Mouse (Mus musculus) liver, postnatal 0 days (tissue): ENCODE data around the gene Macrod2. TPM values are rescaled to one million over a fixed set of nuclear protein-coding genes. Genes with fewer than 3 reads are reported as not detected.

Source experiments
- ATAC-seq: fragments of 200-750 bp; cut with Nextera tagmentation; 2 replicates; pipeline ENCODE4 v1.8.0; 2017; ENCODE audit warnings: mild to moderate bottlenecking, moderate library complexity
- DNase-seq: peaks from one replicate; pipeline ENCODE4 v3.0.0-alpha.2; 2016
- H3K27ac ChIP-seq: fragments of 300-500 bp; sonication (generic); 2 replicates; pipeline ENCODE4 v1.5.1; 2014; ENCODE audit warnings: antibody characterized with exemption, moderate library complexity, mild to moderate bottlenecking, low read depth
- H3K27me3 ChIP-seq: fragments of 300-500 bp; sonication (generic); 2 replicates; pipeline ENCODE4 v1.6.1; 2014; ENCODE audit warnings: low read length, control low read depth, mixed read lengths; ENCODE audit not compliant: insufficient read depth
- H3K36me3 ChIP-seq: fragments of 300-500 bp; sonication (generic); replicated peaks from 2 replicates; pipeline ENCODE4 v1.6.1; 2014; ENCODE audit warnings: mild to moderate bottlenecking, control low read depth, low read length, moderate library complexity, mixed read lengths; ENCODE audit not compliant: insufficient read depth
- H3K4me1 ChIP-seq: fragments of 300-500 bp; sonication (generic); 2 replicates; pipeline ENCODE4 v1.6.1; 2014; ENCODE audit warnings: antibody characterized with exemption, mild to moderate bottlenecking, control low read depth; ENCODE audit not compliant: insufficient read depth
- H3K4me2 ChIP-seq: fragments of 300-500 bp; sonication (generic); 2 replicates; pipeline ENCODE4 v1.6.1; 2014; ENCODE audit warnings: low read depth, mild to moderate bottlenecking, low read length, moderate library complexity, mixed read lengths
- H3K4me3 ChIP-seq: fragments of 300-500 bp; sonication (generic); 2 replicates; pipeline ENCODE4 v1.5.1; 2014; ENCODE audit warnings: low read depth, low read length
- H3K9ac ChIP-seq: fragments of 300-500 bp; sonication (generic); replicated peaks from 2 replicates; pipeline ENCODE4 v1.6.1; 2014; ENCODE audit warnings: mild to moderate bottlenecking, moderate library complexity
- H3K9me3 ChIP-seq: fragments of 300-500 bp; sonication (generic); 2 replicates; pipeline ENCODE4 v1.6.1; 2016; ENCODE audit warnings: mild to moderate bottlenecking, control low read depth, low read length, mixed read lengths
- CTCF ChIP-seq: sonication (generic); IDR thresholded peaks from 2 replicates; pipeline ENCODE4 v1.5.1; 2016; ENCODE audit warnings: antibody characterized with exemption, low read depth
- EP300 ChIP-seq: IDR thresholded peaks from 2 replicates; pipeline ENCODE4 v1.6.1; 2016; ENCODE audit warnings: antibody characterized with exemption, low read depth, mild to moderate bottlenecking
- WGBS: fragments of 180-500 bp; shearing (Covaris S2); extraction: QIAGEN DNeasy Blood & Tissue Kit; methylation state at CpG from one replicate; pipeline ENCODE4 v1.1.7; 2014; ENCODE audit not compliant: insufficient replicate concordance; 5-methylcytosine and 5-hydroxymethylcytosine counted together
- polyA plus RNA-seq: library from polyadenylated mRNA; unstranded; fragments of >200 nt; fragmentation: Nextera tagmentation; extraction: Ambion mirVana; gene quantifications from 2 replicates; pipeline ENCODE4 v1.2.1, GENCODE M21; 2015

Macrod2 gene
- polyA plus RNA-seq, 1 experiment from 2014 or later: 9.3 TPM

GRCm38 (mm10) chr2:141323956-141324460, 928.9 kb downstream of the Macrod2 start:
- WGBS: 81% methylated on average over 7 of the region's 7 CpGs
- TF ChIP-seq EP300 (no peak), CTCF (no peak)
- ATAC-seq (no peak), DNase-seq (no peak)
- Histone ChIP-seq H3K9me3 (no peaks in the 10 kb centered on the region), H3K27me3 (no peaks in the 10 kb centered on the region), H3K4me2 (no peak overlapping the region), H3K27ac (no peak overlapping the region), H3K9ac (no peak overlapping the region), H3K4me3 (no peak overlapping the region), H3K36me3 (no peaks in the 10 kb centered on the region), H3K4me1 (no peaks in the 10 kb centered on the region)

GRCm38 (mm10) chr2:141327296-141327695, 932.2 kb downstream of the Macrod2 start:
- H3K9ac ChIP-seq: no peak overlapping the region
- DNase-seq: no peak
- 46% methylated on average over 6 of the region's 6 CpGs for WGBS
- H3K9me3 ChIP-seq: no peaks in the 10 kb centered on the region
- H3K27me3 ChIP-seq: no peaks in the 10 kb centered on the region
- TF ChIP-seq CTCF: no peak
- no peak for TF ChIP-seq EP300
- H3K36me3 ChIP-seq: no peaks in the 10 kb centered on the region
- H3K27ac ChIP-seq: no peak overlapping the region
- no peak for ATAC-seq
- no peak overlapping the region for H3K4me2 ChIP-seq
- no peak overlapping the region for H3K4me3 ChIP-seq
- no peaks in the 10 kb centered on the region for H3K4me1 ChIP-seq

GRCm38 (mm10) chr2:141337708-141338107, 942.6 kb downstream of the Macrod2 start:
- H3K27me3 ChIP-seq: no peaks in the 10 kb centered on the region
- TF ChIP-seq CTCF (no peak), EP300 (0 out of 2 replicates have a peak, but pooled peaks have one; percentile 38)
- H3K9ac ChIP-seq: no peak overlapping the region
- H3K4me2 ChIP-seq: no peak overlapping the region
- H3K4me1 ChIP-seq: no peaks in the 10 kb centered on the region
- WGBS: 30% methylated on average over 3 of the region's 3 CpGs
- H3K4me3 ChIP-seq: no peak overlapping the region
- DNase-seq (no peak), ATAC-seq (peak; percentile 55; the same call in 1 of the 2 replicates)
- H3K9me3 ChIP-seq: no peaks in the 10 kb centered on the region
- no peak overlapping the region for H3K27ac ChIP-seq
- no peaks in the 10 kb centered on the region for H3K36me3 ChIP-seq

GRCm38 (mm10) chr2:141343988-141344535, 949.0 kb downstream of the Macrod2 start:
- no peaks in the 10 kb centered on the region for H3K27me3 ChIP-seq
- no peaks in the 10 kb centered on the region for H3K9me3 ChIP-seq
- no peak overlapping the region for H3K9ac ChIP-seq
- ATAC-seq: no peak
- H3K4me1 ChIP-seq: no peaks in the 10 kb centered on the region
- no peak overlapping the region for H3K27ac ChIP-seq
- WGBS: 66% methylated on average over 10 of the region's 10 CpGs
- no peak for TF ChIP-seq EP300
- no peak for TF ChIP-seq CTCF
- DNase-seq: no peak
- H3K36me3 ChIP-seq: no peaks in the 10 kb centered on the region
- H3K4me2 ChIP-seq: no peak overlapping the region
- no peak overlapping the region for H3K4me3 ChIP-seq

GRCm38 (mm10) chr2:141352623-141353022, 957.5 kb downstream of the Macrod2 start:
- ATAC-seq: no peak
- H3K36me3 ChIP-seq: no peaks in the 10 kb centered on the region
- no peaks in the 10 kb centered on the region for H3K27me3 ChIP-seq
- H3K4me1 ChIP-seq: no peaks in the 10 kb centered on the region
- no peak overlapping the region for H3K27ac ChIP-seq
- H3K4me2 ChIP-seq: no peak overlapping the region
- no peak overlapping the region for H3K4me3 ChIP-seq
- TF ChIP-seq CTCF (no peak), EP300 (no peak)
- H3K9me3 ChIP-seq: no peaks in the 10 kb centered on the region
- H3K9ac ChIP-seq: no peak overlapping the region
- no peak for DNase-seq
- 60% methylated on average over 2 of the region's 2 CpGs for WGBS

- 79% methylated on average over 2 of the region's 2 CpGs for WGBS
- Histone ChIP-seq H3K9me3 (no peaks in the 10 kb centered on the region), H3K27me3 (no peaks in the 10 kb centered on the region), H3K9ac (no peak overlapping the region), H3K4me1 (no peaks in the 10 kb centered on the region), H3K4me3 (no peak overlapping the region), H3K36me3 (no peaks in the 10 kb centered on the region), H3K27ac (no peak overlapping the region), H3K4me2 (no peak overlapping the region)
- TF ChIP-seq CTCF (no peak), EP300 (no peak)
- ATAC-seq: no peak
- DNase-seq: no peak
Measured at GRCm38 (mm10) chr2:141388632-141389031, 993.5 kb downstream of the Macrod2 start.
